Mouse (Mus musculus) megakaryocyte, adult 5-6 weeks (primary cell): ENCODE measurements at regions not wholly inside any gene's neighbourhood (a gene's known extent, or its start where the extent isn't known, plus 50 kb on each side); places are given as distances from the start of the nearest gene placed in this dataset.

ENCODE experiments used
- ATAC-seq: 2 replicates; pipeline ENCODE4 v1.8.0; 2016; ENCODE audit warnings: mild to moderate bottlenecking, inconsistent platforms; ENCODE audit not compliant: poor library complexity, severe bottlenecking

DNA sequence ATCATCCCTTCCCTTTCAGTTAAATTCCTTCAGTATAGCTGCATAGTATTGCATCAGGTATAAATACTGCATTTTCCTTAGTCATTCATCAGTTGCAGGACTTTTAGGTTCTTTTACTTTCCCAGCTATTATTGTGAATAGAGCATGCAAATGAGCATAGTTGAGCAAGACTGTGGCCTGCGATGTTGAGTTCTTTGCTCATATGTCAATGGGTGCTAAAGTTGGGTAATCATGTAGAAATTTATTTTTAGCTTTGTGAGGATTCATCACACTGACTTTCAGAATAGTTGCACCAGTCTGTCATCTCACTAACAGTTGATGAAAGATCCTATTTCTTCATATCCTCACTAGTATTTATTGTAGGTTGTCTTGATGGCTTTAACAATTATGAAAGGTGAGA lies 380.3 kb upstream of the Arrdc3 start:
- no peak for ATAC-seq

DNA sequence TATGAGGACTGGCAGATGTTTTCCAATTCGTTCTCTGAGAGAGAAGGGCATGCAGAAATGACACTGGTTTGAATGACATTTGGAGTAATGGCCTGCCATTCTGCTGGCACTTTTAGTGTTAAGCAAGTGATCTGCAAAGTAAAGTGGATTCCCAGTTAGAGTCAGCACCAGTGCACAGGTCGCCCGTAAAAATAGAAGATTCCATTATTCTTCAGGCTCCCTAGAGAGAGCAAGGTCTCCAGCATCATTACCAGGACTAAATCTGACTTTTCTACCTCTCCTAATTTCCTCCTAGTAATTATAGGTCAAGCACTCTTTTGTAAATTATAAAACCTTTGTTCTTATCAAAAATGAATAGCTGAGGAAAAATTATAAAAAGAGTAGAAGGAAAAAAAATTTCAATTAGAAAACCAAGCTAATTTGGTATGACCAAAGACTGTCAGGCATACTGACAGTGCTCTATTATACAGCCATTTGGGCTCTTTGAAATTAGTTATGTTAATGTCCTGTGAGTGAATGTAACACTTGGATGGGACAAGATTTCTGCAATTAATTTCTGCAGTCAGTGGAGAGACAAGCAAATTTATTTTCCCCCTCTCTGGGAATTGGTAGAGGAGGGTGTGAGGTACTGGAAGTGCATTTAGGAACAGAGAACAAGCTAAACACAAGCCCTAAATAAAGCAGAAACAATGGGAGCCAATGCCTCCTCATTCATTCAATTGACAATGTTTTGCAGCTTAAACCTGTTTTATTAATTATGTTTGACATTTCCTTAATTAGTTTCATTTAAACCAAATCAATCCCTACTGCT lies 368.8 kb upstream of the Arrdc3 start:
- no peak for ATAC-seq

DNA sequence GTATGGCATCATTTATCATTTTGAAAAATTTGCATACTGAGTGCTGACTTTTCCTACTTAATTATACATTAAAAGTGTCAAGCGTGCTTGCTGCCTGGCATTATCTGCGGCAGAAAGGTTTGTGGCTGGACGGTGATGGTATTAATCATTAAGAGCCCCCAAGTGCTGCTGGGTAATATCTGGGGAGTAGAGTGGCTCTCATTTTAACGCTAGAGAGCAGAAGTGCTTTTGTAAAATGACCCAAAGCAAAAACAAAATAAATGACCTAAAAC lies 368.3 kb upstream of the Arrdc3 start:
- no peak for ATAC-seq

DNA sequence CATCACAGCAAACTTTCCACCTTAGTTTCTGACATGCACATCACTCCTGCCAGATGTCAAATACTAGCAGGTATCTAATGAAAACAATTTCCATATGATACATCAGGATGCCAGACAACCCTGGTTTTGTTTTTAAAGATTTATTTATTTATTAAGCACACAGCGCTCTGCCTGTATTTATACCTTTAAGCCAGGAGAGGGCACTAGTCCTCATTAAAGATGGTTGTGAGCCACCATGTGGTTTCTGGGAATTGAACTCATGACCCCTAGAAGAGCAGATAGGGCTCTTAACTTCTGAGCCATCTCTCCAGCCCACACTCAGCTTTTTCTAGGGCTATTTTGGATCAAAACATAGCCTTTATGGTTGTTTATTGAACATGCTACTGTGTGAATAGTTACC lies 364.3 kb upstream of the Arrdc3 start:
- ATAC-seq: no peak

DNA sequence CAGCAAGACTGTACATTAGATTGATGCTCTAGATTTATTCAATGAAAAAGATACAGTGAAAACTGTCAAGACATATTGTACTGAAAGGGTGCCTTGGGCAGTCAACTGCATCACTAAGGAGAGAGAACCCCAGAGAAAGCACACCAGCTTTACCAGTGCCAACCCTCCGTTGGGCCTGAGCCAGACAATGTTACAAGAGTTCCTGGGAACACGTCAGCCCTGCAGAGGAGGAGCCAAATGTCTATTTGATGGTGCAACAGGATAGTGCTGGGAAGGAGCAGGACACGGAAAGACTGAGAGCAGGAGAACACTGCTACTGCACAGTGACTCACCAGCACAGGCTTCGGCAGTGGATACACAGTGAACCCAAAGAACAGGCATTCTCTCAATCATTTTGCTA lies 363.4 kb upstream of the Arrdc3 start:
- ATAC-seq: 0 out of 2 replicates have a peak, but pooled peaks have one; percentile 30

DNA sequence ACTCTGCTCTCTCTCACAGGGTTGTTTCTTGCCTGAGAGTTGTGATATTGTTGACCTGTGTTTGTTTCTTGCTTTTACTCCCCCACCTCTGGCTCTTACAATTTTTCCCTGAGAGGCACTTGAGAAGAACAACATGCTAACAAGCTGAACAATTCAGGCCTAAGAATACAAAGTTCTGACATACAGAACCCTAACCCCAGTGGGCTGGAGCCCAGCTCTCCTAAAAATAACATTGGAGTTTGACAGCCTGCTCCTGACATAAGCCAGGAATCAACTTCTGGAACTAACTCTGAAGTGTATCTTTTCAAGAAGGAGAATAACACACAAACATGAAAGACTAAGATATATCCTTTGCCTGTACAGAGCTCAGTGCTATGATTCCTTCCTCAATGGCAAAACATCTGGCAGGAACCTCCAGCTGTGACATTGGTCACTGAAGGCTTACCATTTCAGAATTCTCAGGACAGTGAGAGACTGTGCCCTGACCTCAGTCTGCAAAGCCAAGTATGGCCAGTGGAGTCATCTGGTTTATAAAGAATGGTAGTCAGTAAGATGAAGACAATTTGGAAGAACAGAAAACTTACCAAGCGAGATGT lies 347.3 kb upstream of the Arrdc3 start:
- no peak for ATAC-seq

DNA sequence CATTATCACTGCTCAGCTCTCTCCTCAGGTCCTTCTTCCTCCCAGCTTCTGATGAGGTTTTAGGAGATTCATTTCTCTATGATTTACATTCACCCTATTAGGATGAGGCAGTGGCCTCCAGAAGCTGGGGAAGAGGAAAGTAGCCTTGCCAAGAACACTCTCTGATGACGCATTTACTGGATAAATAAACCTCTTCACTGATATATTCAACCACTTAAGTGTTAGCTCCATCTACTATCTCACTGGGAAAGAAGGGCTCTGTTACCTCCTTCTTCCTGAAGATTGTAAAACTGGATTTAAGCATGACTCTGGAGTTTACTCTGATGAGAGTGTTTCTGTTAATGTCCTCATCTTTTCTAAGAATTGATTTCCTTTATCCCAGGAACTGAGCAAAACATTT lies 338.2 kb upstream of the Arrdc3 start:
- no peak for ATAC-seq

DNA sequence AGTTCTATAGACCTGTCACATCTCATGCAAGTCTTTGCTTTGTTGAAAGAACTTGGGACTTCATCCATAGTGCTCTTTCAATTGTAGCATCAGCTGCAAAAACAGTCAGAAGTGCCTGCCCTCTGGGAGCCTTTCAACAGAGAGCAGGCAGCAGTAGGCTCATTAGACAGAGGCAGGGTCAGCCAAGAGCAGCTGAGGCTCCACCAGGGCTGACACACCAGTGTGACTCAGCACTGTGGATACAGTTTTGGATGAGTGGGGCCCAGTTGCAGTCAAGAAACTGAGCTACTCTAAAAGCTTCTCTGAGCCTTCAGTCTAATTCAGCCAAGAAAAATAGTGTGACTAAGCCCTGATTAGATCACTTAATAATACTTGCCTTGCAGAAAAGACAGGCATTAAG lies 326.0 kb upstream of the Arrdc3 start:
- ATAC-seq: no peak
